Mouse (Mus musculus): ENCODE measurements around the gene Ift88. TPM values are rescaled to one million over a fixed set of nuclear protein-coding genes. Genes with fewer than 3 reads are reported as not detected.

The Ift88 gene
- polyA plus RNA-seq, 1 experiment from 2014 or later: 5.4 TPM

DNA sequence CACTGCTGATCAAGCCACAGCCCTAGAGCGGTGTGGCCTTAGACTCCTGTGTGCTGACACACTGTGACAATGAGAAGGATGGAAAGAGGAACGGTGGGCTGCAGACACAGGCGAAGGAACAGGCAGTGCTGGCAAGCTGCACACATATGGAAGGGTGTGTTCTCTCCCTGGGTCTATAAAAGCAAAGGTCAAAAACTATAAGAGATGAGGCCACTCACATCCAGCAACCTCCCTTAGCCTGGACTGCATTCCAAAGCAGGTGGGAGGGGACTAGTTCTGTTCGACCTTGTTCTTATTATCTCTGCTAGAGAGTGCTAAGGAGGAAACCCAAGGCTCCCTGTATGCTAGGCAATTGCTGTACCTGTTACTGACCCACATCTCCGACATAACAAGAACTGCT lies 31.6 kb upstream of the Ift88 start:
- H3K27me3 ChIP-seq (replicated peaks; ENCODE audit: control insufficient read depth, insufficient read depth, low read length): no peaks in the 10 kb centered on the region
- no peaks in the 10 kb centered on the region for H3K36me3 ChIP-seq (ENCODE audit: control insufficient read depth, insufficient read depth, low read length)
- 58% methylated on average over 5 of the region's 5 CpGs for WGBS
- DNase-seq (ENCODE audit: low spot score): no peak
- ATAC-seq (replicated peaks; ENCODE audit: low FRiP score): no peak
- H3K27ac ChIP-seq (ENCODE audit: low read depth, low read length): no peak overlapping the region
- no peak overlapping the region for H3K4me3 ChIP-seq (ENCODE audit: low read depth, low read length)
- H3K9me3 ChIP-seq (ENCODE audit: control insufficient read depth, low read length): no peaks in the 10 kb centered on the region
- peaks cover 5% of the 10 kb centered on the region; the same call in 1 of the 2 replicates for H3K4me1 ChIP-seq (replicated peaks; ENCODE audit: control insufficient read depth, insufficient read depth, low read length)
- no peak overlapping the region for H3K4me2 ChIP-seq
- no peak overlapping the region for H3K9ac ChIP-seq (ENCODE audit: low read depth, low read length)

DNA sequence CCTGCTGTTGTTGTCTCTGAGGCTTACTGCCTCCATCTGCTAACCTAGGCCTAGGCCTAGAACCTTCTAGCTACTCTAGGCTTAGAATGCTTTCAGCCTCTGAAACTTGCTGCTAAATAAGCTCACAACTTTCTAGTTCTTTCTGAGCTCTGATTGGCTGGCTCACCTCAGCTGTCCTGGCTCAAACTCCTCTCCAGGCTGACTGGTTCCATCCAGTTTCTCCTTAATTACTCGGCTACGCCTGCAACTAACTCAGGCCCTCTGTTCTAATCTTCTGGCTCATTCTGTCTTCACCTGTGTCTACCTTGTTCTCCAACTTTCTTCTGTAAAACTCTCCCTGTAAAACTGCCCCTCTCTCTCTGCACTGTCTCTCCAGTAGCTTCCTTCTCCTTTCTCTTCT lies 28.4 kb upstream of the Ift88 start:
- no peak overlapping the region for H3K4me2 ChIP-seq
- ATAC-seq (replicated peaks; ENCODE audit: low FRiP score): no peak

DNA sequence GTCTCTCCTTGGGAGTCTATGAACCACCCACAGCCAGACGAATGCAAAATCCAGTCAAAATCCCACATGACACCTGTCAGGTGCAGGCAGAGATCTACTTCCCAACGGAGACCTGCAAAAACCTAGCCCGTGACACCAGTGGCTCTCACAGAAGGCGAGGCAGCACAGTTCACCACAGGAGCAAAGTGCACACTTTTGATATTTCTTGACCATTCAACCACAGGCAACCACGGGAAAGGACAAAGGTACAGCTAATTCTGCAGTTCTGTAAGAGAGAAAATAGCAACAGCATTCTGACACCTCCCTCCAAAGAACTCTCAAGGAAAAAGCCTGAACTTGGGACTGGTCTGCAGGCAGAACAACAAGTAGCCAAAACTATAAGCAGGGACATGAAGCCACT lies 26.6 kb upstream of the Ift88 start:
- Histone ChIP-seq H3K9me3 (ENCODE audit: control insufficient read depth, low read length) (no peaks in the 10 kb centered on the region), H3K9ac (ENCODE audit: low read depth, low read length) (no peak overlapping the region; the same call in 1 of the 2 replicates), H3K4me1 (replicated peaks; ENCODE audit: control insufficient read depth, insufficient read depth, low read length) (no peaks in the 10 kb centered on the region), H3K36me3 (ENCODE audit: control insufficient read depth, insufficient read depth, low read length) (no peaks in the 10 kb centered on the region), H3K4me2 (0 out of 2 replicates have a peak overlapping the region, but pooled peaks have one; percentile 83), H3K27ac (ENCODE audit: low read depth, low read length) (no peak overlapping the region), H3K4me3 (ENCODE audit: low read depth, low read length) (no peak overlapping the region), H3K27me3 (replicated peaks; ENCODE audit: control insufficient read depth, insufficient read depth, low read length) (no peaks in the 10 kb centered on the region)
- ATAC-seq (replicated peaks; ENCODE audit: low FRiP score): no peak
- no peak for DNase-seq (ENCODE audit: low spot score)
- 80% methylated on average over 5 of the region's 5 CpGs for WGBS

More for the DNA sequence above, 28.4 kb upstream of the Ift88 start:
- Histone ChIP-seq H3K27me3 (replicated peaks; ENCODE audit: control insufficient read depth, insufficient read depth, low read length) (no peaks in the 10 kb centered on the region), H3K27ac (ENCODE audit: low read depth, low read length) (no peak overlapping the region), H3K4me1 (replicated peaks; ENCODE audit: control insufficient read depth, insufficient read depth, low read length) (peaks cover 2% of the 10 kb centered on the region; the same call in 1 of the 2 replicates), H3K36me3 (ENCODE audit: control insufficient read depth, insufficient read depth, low read length) (no peaks in the 10 kb centered on the region), H3K9ac (ENCODE audit: low read depth, low read length) (no peak overlapping the region), H3K4me3 (ENCODE audit: low read depth, low read length) (no peak overlapping the region), H3K9me3 (ENCODE audit: control insufficient read depth, low read length) (no peaks in the 10 kb centered on the region)
- no peak for DNase-seq (ENCODE audit: low spot score)
- 76% methylated on average over 2 of the region's 2 CpGs for WGBS

DNA sequence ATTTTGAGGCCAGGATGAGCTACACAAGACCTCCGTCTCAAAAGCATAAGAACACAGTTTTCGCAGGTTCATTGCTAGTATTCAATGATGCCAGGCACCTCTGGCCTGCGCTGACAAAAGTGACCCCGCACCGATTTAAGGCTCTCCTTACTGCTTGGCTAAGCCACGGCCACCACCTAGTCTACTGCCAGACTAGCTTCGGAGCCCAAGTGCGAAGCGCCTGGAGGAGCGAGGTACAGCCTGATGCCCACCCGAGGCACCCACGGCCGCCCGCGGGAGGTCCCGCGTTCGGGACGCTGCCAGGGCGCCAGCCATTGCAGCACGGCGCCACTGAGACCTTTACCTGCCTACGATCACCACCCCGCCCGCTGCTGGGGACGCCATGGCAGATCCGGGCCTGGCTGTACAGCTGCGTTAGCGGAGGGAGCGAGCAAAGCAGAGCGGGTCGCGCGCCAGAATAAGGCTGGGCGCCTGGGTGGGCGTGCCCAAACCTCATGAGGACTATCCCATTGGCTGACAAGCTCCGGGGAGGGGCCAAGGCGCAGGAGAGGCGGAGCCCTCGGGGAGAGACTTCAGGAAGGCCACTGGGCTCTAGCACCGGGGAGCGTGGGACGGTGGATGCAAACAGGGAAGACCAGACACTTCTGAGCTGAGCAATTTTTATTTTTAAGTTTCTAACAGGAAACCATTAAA lies 25.7 kb upstream of the Ift88 start, which contains the start of gene Cryl1:
Gene Cryl1 (minus strand): TSS at position 465 of the 693 bp plus-strand sequence.
- Histone ChIP-seq H3K4me2 (peak within 1 kb of the TSS; percentile 83), H3K9me3 (ENCODE audit: control insufficient read depth, low read length) (no peaks in the 10 kb centered on the region), H3K27ac (ENCODE audit: low read depth, low read length) (peak within 1 kb of the TSS; percentile 17; the same call in 1 of the 2 replicates), H3K4me1 (replicated peaks; ENCODE audit: control insufficient read depth, insufficient read depth, low read length) (no peaks in the 10 kb centered on the region), H3K27me3 (replicated peaks; ENCODE audit: control insufficient read depth, insufficient read depth, low read length) (no peaks in the 10 kb centered on the region), H3K36me3 (ENCODE audit: control insufficient read depth, insufficient read depth, low read length) (no peaks in the 10 kb centered on the region), H3K4me3 (ENCODE audit: low read depth, low read length) (peak within 1 kb of the TSS; percentile 62), H3K9ac (ENCODE audit: low read depth, low read length) (peak within 1 kb of the TSS; percentile 73)
- DNase-seq (ENCODE audit: low spot score): peak; percentile 96
- ATAC-seq (replicated peaks; ENCODE audit: low FRiP score): peak; percentile 100
- WGBS: 3% methylated on average over 43 of the region's 43 CpGs

DNA sequence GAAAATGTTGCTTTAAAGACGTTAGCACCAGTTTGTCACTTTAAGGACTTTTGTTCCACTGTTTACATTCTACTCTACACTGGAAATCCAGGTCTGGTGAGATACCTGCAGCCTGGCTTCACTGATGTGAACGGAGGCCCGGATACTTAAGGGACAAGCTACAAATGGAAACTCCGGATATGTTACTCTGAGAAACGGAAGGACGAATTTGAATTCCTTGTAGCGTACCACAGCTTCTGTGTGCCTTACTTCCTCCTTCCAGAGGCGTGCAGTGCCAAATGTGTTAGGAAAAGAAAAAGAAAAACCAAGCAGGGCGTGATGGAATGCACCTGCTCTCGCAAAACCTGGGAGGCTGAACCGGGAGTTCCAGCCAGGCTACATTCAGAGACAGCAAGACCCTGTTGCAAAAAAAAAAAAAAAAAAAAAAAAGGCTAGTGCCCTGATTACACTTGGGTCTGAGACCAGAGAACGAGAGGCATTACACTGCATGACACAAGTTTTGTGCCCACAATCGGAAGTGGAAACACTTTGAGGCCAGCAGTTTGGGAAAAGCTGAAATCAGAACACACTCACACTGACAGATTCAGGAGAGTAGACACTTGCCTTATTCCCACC lies 24.9 kb upstream of the Ift88 start:
- DNase-seq (ENCODE audit: low spot score) (no peak), ATAC-seq (replicated peaks; ENCODE audit: low FRiP score) (peak; percentile 33)
- WGBS: 12% methylated on average over 13 of the region's 13 CpGs
- Histone ChIP-seq H3K27me3 (replicated peaks; ENCODE audit: control insufficient read depth, insufficient read depth, low read length) (no peaks in the 10 kb centered on the region), H3K36me3 (ENCODE audit: control insufficient read depth, insufficient read depth, low read length) (no peaks in the 10 kb centered on the region), H3K4me1 (replicated peaks; ENCODE audit: control insufficient read depth, insufficient read depth, low read length) (no peaks in the 10 kb centered on the region), H3K4me2 (peak overlapping the region; percentile 83), H3K9ac (ENCODE audit: low read depth, low read length) (peak overlapping the region; percentile 55), H3K27ac (ENCODE audit: low read depth, low read length) (no peak overlapping the region; the same call in 1 of the 2 replicates), H3K4me3 (ENCODE audit: low read depth, low read length) (peak overlapping the region; percentile 62), H3K9me3 (ENCODE audit: control insufficient read depth, low read length) (no peaks in the 10 kb centered on the region)

DNA sequence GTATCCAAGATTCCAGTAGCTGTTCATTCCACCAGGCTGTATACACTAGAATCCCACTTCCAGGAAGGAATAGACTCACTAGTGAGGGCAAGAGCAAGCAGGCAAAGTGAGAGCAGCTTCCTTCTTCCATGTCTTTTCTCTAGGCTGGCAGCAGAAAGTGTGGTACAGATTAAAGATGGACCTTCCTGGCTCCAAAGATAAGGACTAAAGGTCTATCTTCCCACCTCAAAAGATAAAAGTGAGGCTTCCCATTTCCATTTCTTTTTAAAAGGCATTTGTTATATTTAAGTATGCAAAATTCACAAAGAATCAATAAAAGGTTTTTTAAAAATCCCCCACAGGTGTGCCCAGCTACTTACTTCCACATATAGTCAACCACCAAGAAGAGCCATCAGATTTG lies 21.0 kb upstream of the Ift88 start:
- ATAC-seq (replicated peaks; ENCODE audit: low FRiP score) (no peak), DNase-seq (ENCODE audit: low spot score) (no peak)
- Histone ChIP-seq H3K27ac (ENCODE audit: low read depth, low read length) (no peak overlapping the region), H3K9ac (ENCODE audit: low read depth, low read length) (no peak overlapping the region), H3K4me1 (replicated peaks; ENCODE audit: control insufficient read depth, insufficient read depth, low read length) (no peaks in the 10 kb centered on the region), H3K36me3 (ENCODE audit: control insufficient read depth, insufficient read depth, low read length) (no peaks in the 10 kb centered on the region), H3K4me2 (no peak overlapping the region), H3K4me3 (ENCODE audit: low read depth, low read length) (no peak overlapping the region), H3K9me3 (ENCODE audit: control insufficient read depth, low read length) (no peaks in the 10 kb centered on the region), H3K27me3 (replicated peaks; ENCODE audit: control insufficient read depth, insufficient read depth, low read length) (no peaks in the 10 kb centered on the region)

DNA sequence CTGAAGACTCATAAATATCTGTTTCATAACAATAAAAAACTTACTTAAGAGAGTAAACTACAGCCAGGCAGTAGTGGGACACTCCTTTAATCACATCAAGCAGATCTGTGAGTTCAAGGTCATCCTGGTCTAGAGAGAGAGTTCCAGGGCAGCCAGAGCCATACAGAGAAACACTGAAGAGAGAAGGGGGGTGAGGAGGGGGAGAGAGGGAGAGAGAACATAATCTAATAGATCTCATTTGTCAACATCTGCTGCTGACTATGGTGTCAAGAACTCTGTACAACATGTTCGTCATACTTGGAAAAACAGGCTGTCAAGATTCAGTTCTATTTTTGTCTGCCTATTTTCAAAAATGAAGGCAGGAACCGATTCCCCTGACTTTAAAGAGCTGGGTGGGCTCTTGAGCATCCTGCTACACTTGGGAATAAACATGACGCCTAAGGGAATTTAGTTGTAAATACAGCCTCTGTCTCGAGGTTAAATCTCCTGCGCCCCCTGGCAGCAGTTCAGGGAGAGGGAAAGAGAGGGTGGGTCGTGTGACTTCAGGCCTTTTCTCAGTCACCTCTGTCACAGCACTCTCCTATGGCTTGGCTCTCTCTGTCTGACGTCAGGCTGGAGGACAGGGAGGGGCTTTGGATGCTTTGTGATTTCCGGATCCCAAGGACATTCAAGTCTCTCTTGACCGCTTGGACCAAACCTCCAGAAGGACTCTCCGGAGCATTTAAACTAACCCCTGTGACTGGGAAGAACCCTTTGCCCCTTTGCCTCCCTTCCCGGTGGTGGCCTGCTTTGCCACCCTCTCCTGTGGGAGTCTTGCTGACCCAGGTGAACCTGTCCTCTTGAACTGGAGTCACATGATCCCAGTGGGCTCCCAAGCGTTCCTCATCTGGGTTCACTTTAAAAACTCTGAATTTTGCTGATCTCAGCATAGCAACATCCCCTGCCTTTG lies 16.5 kb upstream of the Ift88 start:
- peak; percentile 42 for DNase-seq (ENCODE audit: low spot score)
- WGBS: 11% methylated on average over 12 of the region's 12 CpGs

DNA sequence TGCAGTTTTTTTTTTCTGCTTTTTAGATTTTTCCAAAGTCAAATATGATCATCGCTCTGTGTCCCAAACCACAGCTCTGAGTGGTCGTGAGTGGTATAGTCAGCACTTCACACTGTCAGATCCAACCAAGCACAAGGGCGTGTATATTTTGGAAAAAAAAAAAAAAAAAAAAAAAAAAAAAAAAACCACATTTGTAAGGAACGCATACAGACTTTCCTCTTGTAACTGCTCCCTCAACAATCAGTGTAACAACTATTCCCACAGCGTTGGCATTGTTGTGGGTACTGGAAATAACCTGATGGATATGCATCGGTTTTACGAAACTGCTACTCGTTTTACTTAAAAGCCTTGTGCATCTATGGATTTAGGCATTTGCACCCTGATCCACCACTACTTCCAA lies 15.8 kb upstream of the Ift88 start:
- 73% methylated on average over 8 of the region's 8 CpGs for WGBS
- DNase-seq (ENCODE audit: low spot score): no peak
- H3K27ac ChIP-seq (ENCODE audit: low read depth, low read length): no peak overlapping the region

More for the DNA sequence above, 16.5 kb upstream of the Ift88 start:
- Histone ChIP-seq H3K27me3 (replicated peaks; ENCODE audit: control insufficient read depth, insufficient read depth, low read length) (no peaks in the 10 kb centered on the region), H3K9ac (ENCODE audit: low read depth, low read length) (no peak overlapping the region), H3K9me3 (ENCODE audit: control insufficient read depth, low read length) (no peaks in the 10 kb centered on the region), H3K4me2 (peak overlapping the region; percentile 38; the same call in 1 of the 2 replicates), H3K4me1 (replicated peaks; ENCODE audit: control insufficient read depth, insufficient read depth, low read length) (no peaks in the 10 kb centered on the region; the same call in 1 of the 2 replicates), H3K27ac (ENCODE audit: low read depth, low read length) (no peak overlapping the region), H3K4me3 (ENCODE audit: low read depth, low read length) (no peak overlapping the region), H3K36me3 (ENCODE audit: control insufficient read depth, insufficient read depth, low read length) (no peaks in the 10 kb centered on the region)
- ATAC-seq (replicated peaks; ENCODE audit: low FRiP score): peak; percentile 61

More for the DNA sequence above, 15.8 kb upstream of the Ift88 start:
- H3K27me3 ChIP-seq (replicated peaks; ENCODE audit: control insufficient read depth, insufficient read depth, low read length): no peaks in the 10 kb centered on the region
- H3K9ac ChIP-seq (ENCODE audit: low read depth, low read length): no peak overlapping the region
- no peaks in the 10 kb centered on the region; the same call in 1 of the 2 replicates for H3K4me1 ChIP-seq (replicated peaks; ENCODE audit: control insufficient read depth, insufficient read depth, low read length)
- H3K9me3 ChIP-seq (ENCODE audit: control insufficient read depth, low read length): no peaks in the 10 kb centered on the region
- H3K4me2 ChIP-seq: no peak overlapping the region
- no peak for ATAC-seq (replicated peaks; ENCODE audit: low FRiP score)
- H3K36me3 ChIP-seq (ENCODE audit: control insufficient read depth, insufficient read depth, low read length): no peaks in the 10 kb centered on the region
- H3K4me3 ChIP-seq (ENCODE audit: low read depth, low read length): no peak overlapping the region
